ENCODE assay signal across 18 mouse cellular contexts in the genomic region with DNA sequence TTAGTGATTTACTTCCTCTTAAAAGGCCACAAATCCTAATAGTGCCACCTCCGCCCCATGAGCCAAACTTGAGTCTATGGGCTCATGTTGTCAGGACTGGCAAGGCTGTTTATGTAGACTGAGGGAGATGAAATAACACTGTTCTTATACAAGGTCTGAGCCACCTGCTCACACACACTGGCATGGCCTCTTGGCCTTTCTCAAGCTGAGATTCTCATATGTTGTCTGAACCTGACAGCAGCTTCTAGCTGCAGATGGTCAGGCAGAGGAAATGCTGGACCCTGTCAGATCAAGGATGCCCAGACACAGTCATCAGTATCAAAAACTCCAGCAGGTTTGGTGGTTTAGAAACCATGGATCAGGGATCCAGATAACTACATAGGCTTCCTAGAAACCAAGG.
DNase-seq lines count a peak whose midpoint lies in the region; ATAC-seq lines count a peak whose summit lies in the region.
"Had no signal": no experiment of that assay in that cellular context is flagged by ENCODE, and none has a peak within 500 bp of the region (broad histone marks: within the 10 kb centered on the region; RNA-seq: fewer than 3 reads in every experiment).

No protein-coding gene starts in this region.

- DNase-seq in cerebellum, postnatal 4 days (ENCODE audit: low spot score in 2 of 2), result no peak
- DNase-seq in cerebellum, adult 9-10 months, result peak; percentile 55
- no peak for DNase-seq in cerebellum, adult 11-12 months
- DNase-seq in heart, adult 11 months, result peak; percentile 50
- DNase-seq in heart, adult 8-10 months (ENCODE audit: low spot score), result no peak
- peak; percentile 83 for DNase-seq in brain, adult 2 months (ENCODE audit: low read depth, low spot score)
- DNase-seq: adrenal gland, adult 8-10 months; adrenal gland, postnatal 14 days; adrenal gland, postnatal 36 days; B cell, adult 2 months; cerebellum, postnatal 10 days; embryo, embryonic 11 days had no signal

- peak; percentile 54; the same call in 1 of the 2 replicates for ATAC-seq in cerebellum, adult (ENCODE audit: insufficient number of reproducible peaks, low FRiP score, low TSS enrichment)
- ATAC-seq: activated CD4-positive, CD25-positive, alpha-beta regulatory T cell, adult 4 months; CD4-positive, CD25-positive, alpha-beta regulatory T cell, adult 4 months; forebrain, embryonic 14.5 days; forebrain, embryonic 16.5 days; Patski had no signal

Comparison
In these comparisons a context has a peak if more than half of its experiments do, and no peak if none do; other contexts are left out.
1. DNase-seq: peak in cerebellum, adult 9-10 months (single experiment), heart, adult 11 months (single experiment) and brain, adult 2 months (single experiment); none in cerebellum, postnatal 4 days (0 of 2), cerebellum, adult 11-12 months (single experiment) and heart, adult 8-10 months (single experiment).